Mouse (Mus musculus) E14TG2a.4 (cell line): Measurements from ENCODE around the gene Mecr.

Experiments
- CTCF ChIP-seq: conservative IDR thresholded peaks from 2 replicates; pipeline ENCODE4 v1.5.1; 2014; ENCODE audit warnings: low read length
- POU5F1 ChIP-seq: IDR thresholded peaks from 2 replicates; pipeline ENCODE4 v1.6.1; 2014; ENCODE audit warnings: low read length, borderline replicate concordance

DNA sequence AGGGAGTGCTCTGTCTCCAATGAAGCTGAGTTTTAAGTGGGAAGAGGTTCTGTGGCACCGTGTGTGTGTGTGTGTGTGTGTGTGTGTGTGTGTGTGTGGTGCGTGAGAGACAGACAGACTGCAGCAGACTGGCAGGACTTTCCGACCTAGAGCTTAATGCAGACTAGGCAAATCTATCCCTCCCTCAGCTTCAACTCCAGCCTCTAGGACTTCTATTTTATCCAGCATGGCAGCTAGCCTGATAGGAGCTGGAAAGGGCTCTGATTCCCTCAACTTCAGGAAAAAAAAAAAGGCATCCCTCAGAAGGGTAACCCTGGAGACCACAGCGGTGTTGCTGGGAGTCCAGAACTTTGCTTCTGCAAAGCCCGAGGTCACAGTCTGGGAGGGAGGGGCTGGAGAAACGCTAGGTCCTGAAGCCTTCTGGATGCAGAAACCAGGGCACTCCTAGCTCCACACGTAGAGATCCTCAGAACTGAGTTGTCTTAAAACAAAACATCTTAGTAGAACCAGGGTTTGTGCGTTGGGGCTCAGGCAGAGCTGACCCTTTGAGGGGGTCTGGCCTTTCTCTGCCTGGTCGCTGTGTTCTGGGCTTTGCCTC lies 70.9 kb downstream of the Mecr start:
- TF ChIP-seq CTCF (no peak), POU5F1 (no peak)
